Mouse (Mus musculus) spleen, adult 2 months (tissue): ENCODE results near the gene Gm9970.

Experiments
- CTCF ChIP-seq: fragments of 200-500 bp; IDR thresholded peaks from 2 replicates; pipeline ENCODE4 v1.5.1; 2011; ENCODE audit warnings: mild to moderate bottlenecking, inconsistent platforms; ENCODE audit not compliant: insufficient read depth, insufficient read length, insufficient replicate concordance; ENCODE audit errors: extremely low read depth
- POLR2A ChIP-seq: fragments of 200-500 bp; IDR thresholded peaks from 2 replicates; pipeline ENCODE4 v1.6.1; 2011; ENCODE audit warnings: low read depth, low read length, inconsistent platforms

DNA sequence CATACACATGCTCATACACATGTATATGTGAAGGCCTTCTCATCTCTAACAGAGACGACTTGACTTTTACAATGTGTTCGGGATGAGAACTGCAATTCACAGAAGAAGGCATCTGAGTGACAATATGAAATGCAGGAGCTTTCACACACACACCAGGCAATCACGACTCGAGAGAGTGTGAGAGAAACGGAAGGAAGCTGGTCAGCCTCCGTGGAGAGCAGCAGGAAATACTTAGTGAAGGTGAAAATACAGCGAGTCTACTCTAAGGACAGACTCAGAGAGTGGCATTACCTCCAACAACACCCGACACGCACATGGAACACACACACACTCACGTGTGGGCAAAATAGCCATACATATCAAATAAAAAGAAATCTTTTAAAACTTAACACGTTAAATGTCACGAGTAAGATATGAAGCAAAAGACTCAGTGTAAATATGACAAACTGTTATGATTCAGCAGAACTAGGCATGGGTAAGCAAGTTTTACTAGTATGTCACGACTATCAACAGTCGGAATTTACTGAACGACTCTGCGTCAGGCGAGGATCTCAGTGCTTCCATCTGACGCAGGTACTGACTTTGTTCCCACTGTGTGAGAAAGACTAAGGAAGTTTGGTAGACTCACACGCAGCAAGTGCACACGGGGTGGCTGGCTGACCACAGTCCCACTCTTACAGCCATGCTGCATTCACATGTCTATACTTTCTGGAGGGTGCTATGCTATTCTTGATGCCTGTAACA, 38.4 kb upstream of the Gm9970 start:
- TF ChIP-seq CTCF (no peak), POLR2A (no peak)
